Mouse (Mus musculus) telencephalon, adult 2 months (tissue): ENCODE measurements at regions not wholly inside any gene's neighbourhood (a gene's known extent, or its start where the extent isn't known, plus 50 kb on each side); places are given as distances from the start of the nearest gene placed in this dataset.

Experiments used
- DNase-seq: peaks from one replicate; pipeline ENCODE4 v3.0.0-alpha.2; 2011; ENCODE audit warnings: low read depth, low spot score

DNA sequence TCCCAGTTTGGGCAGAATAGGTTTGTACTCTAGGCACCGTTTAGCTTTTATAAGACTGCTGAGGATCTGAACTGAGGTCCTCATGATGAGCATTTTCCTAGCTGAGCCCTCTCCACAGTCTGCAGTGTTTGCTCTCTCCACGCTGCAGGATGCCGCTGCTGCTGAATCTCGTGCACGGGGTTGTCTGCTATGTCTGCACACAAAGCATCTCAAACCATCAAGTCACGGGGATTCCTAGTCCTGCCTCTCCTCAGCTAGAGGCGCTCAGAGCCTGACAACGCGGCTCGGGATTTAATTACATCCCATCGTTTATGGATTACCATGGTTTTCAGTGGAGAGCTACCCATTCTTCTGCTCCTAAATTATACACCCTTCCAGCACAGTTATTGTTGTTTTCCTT lies 175.6 kb downstream of the Rnf144b start:
- DNase-seq, result no peak

DNA sequence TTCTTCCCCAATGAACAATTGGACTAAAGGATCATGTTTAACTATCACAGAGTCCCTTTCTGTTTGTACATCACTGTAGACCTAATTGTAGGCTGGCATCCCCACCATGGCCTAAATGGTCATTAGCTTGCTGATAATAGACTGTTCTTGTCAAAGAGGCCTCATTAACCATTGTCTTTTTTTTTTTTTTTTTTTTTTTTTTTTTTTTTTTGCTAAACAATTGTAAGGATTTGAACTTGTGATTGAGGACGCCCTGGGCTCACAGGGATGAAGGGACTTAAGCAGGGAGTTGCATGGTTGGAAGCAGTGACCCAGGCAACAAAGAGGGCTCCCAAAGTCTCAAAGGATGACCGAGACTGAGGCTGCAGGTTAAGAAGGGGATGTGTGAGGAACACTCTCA lies 178.0 kb downstream of the Rnf144b start:
- no peak for DNase-seq

DNA sequence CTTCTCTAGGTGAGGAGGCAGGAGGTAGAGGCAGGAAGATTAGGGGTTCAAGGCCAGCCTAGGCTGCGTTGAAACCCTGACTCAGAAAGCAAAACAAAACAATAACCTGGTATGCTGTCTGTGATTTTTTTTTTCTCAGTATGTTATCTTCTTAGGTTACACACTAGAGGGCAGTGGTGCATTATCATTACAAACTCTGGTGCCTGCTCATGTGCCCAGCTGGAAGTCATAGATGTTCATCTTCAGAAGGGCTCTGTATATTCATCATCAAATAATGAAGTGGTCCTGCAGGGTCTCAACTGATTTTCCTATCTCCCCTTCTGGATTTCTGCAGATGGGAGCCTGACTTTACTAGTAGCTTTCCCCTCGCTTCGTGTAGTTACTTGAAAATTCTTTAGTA lies 178.6 kb downstream of the Rnf144b start:
- DNase-seq, result no peak

DNA sequence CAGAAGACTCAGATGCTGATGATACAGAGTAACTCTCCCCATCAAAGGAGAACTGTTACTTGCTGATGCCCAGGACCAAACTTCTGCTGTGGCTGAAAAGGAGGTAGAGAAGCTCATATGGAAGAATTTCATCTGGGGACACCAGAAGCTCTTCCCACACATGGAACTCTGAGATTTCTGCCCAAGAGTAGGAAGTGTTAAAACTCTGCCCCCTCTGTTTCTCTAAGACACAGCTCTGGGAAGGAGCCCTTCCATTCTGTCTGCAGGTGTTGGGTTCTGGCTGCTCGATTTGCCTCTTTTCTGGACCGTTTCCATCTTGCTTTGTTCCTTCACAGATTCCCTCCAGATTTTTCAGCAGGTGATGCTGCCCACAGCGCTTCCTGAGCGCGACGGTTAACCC lies 187.0 kb downstream of the Rnf144b start:
- peak; percentile 66 for DNase-seq

DNA sequence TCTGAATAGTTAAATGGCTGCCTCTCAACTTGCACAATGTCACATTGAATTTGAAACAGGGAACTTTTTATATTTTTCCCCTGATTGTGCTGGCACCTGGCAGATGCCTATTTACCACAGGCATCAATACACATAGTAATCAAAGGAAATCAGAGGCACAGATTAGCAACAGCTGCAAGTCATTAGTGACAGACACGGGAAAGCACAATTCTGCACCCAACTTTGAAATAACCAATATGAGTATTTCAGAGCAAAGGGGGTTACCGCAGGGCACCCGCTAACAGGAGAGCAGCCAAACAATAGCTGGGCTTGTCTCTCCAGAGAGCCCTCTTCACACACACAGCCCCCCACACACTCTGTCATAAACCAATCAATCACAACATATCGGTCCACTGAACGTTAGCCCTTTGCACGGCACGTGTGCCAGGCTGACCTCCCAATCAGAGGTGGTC lies 188.3 kb downstream of the Rnf144b start:
- no peak for DNase-seq

DNA sequence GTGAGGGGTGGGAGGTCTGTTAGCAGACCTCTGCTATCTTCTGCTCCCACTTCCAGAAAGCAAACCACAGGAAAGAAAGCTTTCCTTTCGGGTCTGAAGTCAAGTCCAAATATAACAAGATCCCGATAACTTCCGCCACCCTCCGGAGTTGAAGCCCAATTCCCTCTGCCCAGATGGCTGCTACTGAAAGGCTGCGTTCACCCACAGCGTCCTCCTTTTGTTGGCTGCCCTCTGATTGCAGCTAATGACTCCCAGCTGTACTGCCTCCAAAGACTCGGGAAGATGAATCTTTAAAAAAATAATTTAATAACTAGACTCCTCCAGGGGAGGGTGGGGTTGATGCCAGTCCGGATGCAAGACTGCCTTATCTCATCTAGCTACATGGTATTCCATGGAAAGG lies 197.1 kb downstream of the Rnf144b start:
- DNase-seq, result no peak

DNA sequence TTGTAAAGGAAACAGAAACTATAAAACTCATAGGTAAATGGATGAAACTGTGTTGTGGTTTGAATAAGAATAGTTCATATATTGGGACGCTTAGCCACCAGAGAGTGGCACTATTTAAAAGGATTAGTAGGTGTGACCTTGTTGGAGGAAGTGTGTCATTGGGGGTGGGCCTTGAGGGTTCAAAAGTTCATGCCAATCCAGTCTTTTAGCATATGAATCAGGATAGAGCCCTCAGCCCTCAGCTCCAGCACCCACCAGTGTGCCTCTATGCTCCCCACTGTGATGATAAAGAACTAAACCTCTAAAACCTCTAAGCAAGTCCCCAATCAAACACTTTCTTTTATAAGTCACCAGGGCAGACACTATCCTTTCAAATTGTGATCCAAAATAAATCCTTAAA lies 199.4 kb downstream of the Rnf144b start:
- DNase-seq, result no peak

DNA sequence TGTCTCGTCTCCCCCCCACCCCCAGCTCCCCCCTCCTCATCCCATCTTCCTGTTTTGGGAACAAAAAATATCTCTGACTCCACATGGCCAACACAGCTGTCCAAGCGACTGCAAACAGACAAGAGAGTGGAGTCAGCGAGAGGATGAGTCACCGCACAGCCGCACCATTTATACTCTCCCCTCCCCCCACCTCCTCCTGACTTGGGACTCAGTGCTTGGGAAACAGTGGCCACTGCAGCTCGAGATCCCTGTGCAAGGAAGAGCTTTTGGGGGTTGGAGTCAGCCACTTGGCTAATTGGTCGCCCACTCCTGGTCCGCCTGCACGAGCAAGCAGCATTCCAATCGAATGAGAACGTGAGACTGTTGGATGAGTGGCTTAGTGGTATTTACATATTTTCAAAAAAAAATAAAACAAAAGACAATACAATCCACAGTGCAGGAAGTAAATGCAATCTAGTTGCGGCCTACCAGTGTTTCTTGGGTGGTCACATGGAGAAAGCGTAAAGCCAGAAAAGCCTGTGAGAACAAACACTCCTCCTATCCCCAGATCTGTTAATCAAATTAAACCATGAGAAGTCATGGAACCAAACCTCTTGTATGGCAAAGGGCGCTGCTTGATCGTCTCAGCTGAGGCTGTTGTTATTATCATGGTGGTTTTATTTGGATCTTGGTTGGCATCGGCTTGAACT lies 213.7 kb downstream of the Rnf144b start:
- DNase-seq, result peak; percentile 56

DNA sequence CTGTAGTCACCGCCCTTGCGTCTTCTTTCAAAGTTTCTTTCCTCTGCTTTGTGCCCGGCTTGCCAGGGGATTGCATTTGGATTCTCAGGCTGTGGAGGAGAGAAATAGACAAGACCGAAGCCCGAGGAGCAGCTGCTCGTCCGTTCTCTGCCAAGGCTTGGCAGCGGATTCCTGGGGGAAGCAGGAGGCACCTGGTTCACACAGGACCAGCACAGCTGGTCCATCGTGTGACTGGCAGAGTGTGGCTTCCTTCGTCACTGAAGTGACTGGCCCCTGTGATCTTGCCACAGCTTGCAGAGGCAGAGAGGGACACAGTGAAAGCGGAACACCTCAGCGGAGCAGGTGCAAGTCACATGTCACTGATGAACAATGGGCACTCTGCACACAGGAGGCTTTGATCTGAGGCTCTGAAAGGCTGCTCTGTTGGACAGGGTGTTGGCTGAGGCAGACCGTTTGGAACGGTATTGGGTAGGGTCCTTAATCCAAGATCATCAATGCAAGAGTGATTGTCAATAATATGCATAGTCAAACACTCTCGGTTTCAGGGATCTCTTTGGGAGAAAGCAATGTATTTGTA lies 214.5 kb downstream of the Rnf144b start:
- DNase-seq, result no peak

DNA sequence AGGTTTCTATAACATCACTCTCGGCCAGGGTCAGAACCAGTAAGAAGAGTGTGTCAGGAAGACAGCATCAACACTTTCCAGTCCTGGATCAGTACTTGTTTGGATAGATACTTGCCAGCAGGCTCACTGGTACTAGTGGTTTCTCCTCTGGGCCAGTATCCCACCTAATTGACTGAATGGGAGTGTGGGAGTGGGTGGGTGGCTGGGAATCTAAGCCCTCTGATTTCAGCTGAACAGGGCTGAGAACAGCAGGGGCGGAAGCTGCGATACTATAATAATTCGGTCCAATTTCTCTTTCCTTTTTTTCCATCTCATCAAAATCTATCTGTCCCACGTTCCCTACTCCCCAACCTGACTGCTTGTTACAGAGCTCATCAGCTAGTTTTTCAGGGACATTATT lies 217.0 kb downstream of the Rnf144b start:
- DNase-seq, result no peak

DNA sequence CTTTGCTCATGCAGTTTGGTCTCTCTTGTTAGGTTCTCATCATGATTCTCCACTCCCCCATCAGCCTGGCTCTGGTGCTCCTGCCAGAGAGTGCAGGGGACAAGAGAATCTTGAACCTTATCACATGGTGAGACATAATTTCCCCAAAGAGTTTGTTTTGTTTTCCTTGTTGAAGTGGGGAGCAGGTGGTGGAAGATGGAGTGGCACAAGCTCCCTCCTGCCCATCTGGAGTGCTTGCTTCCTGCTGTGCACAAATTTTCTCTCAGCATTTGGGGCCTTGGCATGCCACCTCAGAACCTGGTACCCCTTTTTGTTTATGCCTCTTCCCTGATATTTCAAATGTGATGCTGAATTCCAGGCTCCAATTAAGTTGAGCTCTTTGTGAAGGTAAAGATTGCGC lies 219.9 kb downstream of the Rnf144b start:
- DNase-seq, result no peak

DNA sequence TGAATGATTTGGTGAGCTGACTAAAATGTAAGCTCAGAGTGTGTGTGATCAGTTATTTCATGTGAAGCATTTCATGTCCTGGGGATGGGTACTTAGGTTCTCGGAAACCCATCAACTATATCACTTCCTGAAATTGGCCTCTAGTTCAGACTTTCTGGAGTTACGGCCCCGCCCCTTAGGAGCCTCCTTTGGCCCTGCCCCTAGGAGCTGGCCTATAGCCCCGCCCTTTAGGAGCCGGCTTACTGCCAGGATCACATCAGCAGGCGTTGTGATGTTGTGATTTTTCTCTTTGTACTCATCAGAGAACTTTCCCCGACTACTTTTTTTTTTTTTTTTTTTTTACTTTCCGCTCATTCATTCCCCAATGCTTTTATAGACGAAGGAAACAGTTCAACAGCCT lies 223.1 kb downstream of the Rnf144b start:
- no peak for DNase-seq

DNA sequence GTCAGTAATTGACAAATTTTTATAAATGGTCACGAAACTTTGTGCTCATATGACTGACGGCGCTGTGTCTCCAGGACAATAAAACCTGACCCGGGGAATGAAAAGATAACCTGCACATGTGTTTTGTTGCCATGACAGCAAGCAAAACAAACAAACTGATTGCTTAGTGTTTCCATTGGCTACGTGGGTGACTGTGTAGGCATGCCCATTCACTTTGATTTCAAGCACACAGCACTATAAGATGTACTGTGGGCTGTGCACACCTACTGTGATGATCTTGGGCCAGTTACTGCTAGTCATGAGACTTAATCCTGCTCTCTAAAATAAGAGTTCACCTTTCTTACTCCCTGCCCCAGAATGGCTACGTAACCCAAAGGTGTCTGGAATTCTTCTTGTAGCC lies 225.4 kb downstream of the Rnf144b start:
- no peak for DNase-seq

DNA sequence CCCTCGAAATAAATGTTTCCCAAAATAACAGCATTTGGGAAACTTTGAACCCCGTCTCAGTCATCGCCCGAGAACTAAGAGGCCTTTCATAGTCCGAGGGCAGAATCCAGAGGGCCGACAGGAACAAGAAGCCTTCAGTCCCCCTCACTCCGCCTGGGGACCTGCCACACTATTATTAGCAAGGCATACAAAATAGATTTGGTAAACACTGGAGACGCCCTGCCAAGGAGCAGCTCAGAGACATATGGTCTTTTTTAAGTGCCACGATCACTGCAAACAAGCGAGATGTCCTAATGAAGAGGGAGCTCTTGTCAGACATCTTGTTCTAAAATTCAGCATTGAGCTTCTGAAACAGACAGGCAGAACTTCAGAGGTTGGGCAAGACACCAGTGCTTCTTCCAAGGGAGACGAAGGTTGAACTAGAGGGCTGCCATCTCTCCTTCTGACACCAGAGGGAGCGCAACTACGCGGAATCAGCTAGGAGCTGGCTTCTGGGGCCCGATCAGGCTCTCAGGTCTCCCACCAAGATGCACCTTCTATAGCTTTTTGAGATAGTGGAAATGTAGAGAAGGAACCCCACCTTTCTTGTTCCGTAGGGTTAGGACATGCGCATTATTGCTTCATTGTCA lies 226.2 kb downstream of the Rnf144b start:
- DNase-seq, result no peak

DNA sequence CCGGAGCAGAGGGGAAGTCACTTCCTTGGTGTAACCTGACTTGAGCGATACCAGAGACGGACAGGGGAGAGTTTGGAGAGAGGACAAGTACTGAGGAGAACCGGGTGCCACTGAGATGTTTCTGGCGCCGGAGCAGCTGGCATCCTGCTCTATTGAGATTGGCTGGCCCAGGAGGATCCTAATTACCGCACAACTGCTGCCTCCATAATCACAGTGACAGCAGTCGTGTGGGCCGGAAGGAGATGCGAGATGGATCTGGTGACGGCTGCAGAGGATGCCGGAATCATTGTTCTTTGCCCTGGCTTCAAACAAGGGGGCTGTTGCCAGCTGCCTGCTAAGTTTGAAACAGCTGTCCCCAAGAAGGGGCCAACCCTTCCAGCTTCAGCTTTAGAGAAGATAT lies 232.0 kb downstream of the Rnf144b start:
- DNase-seq, result no peak

DNA sequence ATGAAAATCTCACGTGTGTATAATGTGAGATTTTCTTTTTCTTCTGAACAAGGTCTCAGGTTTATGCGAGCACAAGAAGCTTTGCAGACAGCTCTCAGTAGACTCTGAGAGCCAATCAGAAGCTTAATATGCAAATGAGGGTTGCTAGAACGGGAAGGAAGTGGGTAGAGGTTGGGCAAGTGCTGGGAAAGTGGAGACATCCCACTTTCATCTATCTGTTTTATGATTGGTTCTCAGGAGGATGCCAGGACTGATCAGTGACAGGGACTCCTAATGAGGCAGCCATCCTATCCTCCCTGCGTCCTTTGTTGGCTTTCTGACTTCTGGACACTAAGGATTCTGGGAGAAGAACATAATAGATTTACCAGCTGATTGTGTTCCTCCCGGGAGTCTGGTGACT lies 232.7 kb downstream of the Rnf144b start:
- no peak for DNase-seq

DNA sequence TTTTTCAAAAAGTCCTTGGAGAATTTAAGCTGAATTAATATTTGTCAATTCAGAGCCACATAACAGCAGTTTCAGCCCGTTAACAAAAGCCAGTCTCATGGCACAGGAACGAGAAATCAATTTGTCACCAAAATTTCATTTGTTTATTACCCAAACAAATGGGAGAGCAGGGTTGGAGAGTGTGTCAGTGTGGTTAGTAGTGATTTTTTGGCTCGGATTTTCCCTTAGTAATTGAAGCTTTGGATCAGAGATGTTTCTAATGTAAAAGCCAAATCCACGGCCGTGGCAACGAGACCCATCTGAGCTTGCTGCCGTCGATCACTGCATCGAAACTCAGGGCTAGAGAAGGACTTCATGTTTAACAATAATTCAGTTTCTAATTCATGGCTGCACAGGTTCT lies 236.5 kb downstream of the Rnf144b start:
- DNase-seq, result no peak

DNA sequence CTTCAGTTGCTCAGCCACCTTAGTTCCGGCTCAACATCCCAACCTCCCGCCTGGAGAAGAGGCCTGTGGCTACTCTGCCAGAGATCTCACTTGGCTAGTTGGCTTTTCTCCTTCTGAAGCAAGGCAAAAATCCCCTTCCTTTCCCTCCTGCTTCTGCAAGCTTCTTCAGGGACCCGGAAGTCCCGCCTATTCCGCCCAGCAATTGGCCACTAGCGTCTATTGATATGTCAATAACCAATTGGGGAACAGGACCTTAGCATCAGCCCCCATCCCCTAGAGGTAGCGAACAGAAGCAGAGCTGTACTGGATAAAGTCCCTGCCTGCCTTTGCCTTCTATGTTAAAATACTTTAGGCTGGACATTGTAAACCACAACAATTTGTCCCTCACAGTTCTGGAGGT lies 243.3 kb downstream of the Rnf144b start:
- DNase-seq, result no peak

DNA sequence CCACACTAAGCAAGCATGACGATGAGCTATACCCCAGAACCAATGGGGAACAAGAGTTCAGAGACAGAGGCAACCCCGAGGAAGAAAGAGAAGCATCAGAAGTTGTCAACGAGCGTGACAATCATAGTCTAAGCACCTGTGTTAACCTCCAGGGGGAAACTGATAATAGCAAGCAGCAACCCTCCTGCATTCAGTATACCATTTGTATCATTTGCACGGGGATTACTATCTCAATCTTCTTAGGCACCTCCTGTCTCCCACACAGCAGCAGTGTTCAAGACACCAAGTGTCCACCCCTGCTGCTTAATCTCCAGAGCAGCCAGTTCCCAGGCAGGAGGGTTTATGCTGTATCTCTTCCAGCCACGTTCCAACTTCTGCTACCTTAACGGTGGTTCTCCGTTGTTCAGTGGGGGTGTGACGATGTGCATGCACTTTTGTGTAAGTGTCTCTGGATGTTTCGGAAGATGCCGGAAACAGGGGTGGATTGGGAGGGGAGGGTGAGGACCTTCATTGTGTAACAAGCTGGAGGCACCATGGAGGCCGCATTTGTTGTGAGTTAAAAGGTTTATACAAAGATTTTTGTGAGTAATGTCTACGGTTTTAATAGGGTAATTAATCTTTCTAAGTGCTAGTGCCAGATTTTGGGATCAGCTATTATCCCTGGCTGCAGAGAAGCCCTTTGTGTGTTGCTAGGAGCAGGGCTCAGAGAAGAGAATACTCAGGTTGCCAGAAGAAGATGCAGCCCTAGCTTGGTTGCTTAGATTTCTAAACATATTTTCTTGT lies 245.8 kb downstream of the Rnf144b start:
- DNase-seq, result no peak

DNA sequence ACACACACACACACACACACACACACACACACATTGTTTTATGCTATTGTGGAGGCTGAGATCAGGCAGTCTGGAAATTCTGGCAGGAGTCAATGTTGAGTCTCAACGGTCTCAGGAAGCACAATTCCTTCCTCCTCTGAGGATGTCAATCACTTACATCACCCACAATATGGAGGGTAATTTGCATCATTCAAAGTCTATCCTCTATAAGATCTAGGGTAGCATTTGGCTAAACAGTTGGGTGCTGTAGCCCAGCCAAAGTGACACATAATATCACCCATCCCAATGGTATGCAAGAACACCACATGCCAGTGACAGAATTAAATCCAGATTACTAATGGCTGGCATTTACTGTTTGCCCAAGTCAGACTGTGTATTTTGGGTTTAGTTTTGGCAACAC lies 252.1 kb downstream of the Rnf144b start:
- no peak for DNase-seq

DNA sequence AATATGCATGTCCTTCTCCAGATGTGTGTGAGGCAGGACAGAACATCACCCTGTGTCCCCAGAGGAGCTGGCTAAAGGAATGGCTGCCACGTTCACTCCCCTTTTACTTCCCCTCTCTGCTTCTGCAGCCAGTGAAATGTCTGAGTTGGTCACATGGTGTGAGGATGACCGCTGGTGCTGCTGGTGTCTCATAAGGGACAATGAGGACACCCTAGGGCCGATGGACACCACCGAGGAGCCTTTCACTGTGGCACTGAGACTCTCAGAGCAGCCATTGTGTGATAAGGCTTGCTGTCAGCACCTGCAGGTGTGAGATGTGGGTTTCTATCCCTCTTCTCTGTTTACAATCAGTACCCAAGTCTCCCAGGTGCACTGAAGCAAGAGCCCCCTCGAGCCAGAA lies 268.6 kb downstream of the Rnf144b start:
- DNase-seq, result no peak

DNA sequence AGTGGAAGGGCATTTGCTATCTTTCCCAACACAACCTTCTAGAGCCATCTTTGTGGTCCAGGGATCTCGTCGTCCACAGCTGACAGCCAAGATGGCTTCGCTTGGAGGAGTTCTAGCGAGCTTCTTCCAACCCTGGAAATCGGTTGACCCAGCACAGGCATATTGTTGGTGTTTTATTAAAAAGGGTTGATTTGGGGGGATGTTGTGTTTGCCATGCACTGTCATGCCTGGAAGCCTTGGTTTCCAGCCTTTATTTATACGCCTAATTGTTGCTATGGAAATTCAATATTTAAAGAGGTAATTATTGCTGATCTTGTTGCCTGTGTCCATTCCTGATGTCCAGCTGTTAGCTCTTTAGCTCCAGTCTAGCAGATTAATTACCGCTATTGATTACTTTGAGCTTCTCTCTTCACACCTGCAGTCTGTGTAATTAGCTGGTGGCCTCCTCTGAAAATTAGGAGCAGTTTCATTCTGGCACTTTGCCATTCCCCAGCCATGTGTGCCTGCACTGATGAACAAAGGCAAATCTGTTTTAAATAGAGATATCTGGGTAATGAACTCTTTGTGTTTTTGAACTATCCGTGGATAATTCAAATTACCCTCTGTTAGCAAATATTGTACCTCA lies 275.4 kb downstream of the Rnf144b start:
- no peak for DNase-seq
